Mouse (Mus musculus): ENCODE data around the gene Sun1.

Gene Sun1

GRCm38 (mm10) chr5:139248846-139249245 is 48.4 kb downstream of the Sun1 start:
- in situ Hi-C loops (cut with MboI, MseI), result loop anchor here (5.0 kb wide), 1 partner anchor 47 kb away; the partner anchor contains the start of gene Sun1

GRCm38 (mm10) chr5:139251279-139251678 is 50.8 kb downstream of the Sun1 start:
- in situ Hi-C loops (cut with MboI, MseI), result loop anchor here (25.0 kb wide), 1 partner anchor 1639 kb away; the partner anchor contains the start of genes Mospd3 and Pcolce

- in situ Hi-C loops (cut with MboI, MseI), result loop anchor here (25.0 kb wide), 1 partner anchor 1639 kb away; the partner anchor contains the start of genes Mospd3 and Pcolce
Measured at GRCm38 (mm10) chr5:139251736-139252080, 51.3 kb downstream of the Sun1 start.

- in situ Hi-C loops (cut with MboI, MseI), result loop anchor here (25.0 kb wide), 1 partner anchor 1640 kb away; the partner anchor contains the start of genes Mospd3 and Pcolce
Measured at GRCm38 (mm10) chr5:139252081-139252909, 51.9 kb downstream of the Sun1 start, which contains the start of gene Get4. Gene Get4 (plus strand): TSS chr5:139252324.

- in situ Hi-C loops (cut with MboI, MseI), result loop anchor here (25.0 kb wide), 1 partner anchor 1641 kb away; the partner anchor contains the start of genes Mospd3 and Pcolce
Measured at GRCm38 (mm10) chr5:139252910-139253245, 52.4 kb downstream of the Sun1 start.

GRCm38 (mm10) chr5:139253301-139253741 is 52.9 kb downstream of the Sun1 start:
- in situ Hi-C loops (cut with MboI, MseI), result loop anchor here (25.0 kb wide), 1 partner anchor 1641 kb away; the partner anchor contains the start of genes Mospd3 and Pcolce

- in situ Hi-C loops (cut with MboI, MseI), result loop anchor here (25.0 kb wide), 1 partner anchor 1643 kb away; the partner anchor contains the start of genes Mospd3 and Pcolce
Measured at GRCm38 (mm10) chr5:139254938-139255337, 54.5 kb downstream of the Sun1 start.

GRCm38 (mm10) chr5:139255777-139256176 is 55.3 kb downstream of the Sun1 start:
- in situ Hi-C loops (cut with MboI, MseI), result loop anchor here (25.0 kb wide), 1 partner anchor 1643 kb away; the partner anchor contains the start of genes Mospd3 and Pcolce

GRCm38 (mm10) chr5:139256211-139256765 is 55.9 kb downstream of the Sun1 start:
- in situ Hi-C loops (cut with MboI, MseI), result loop anchor here (25.0 kb wide), 1 partner anchor 1644 kb away; the partner anchor contains the start of genes Mospd3 and Pcolce

- in situ Hi-C loops (cut with MboI, MseI), result loop anchor here (25.0 kb wide), 1 partner anchor 1645 kb away; the partner anchor contains the start of genes Mospd3 and Pcolce
Measured at GRCm38 (mm10) chr5:139257265-139257664, 56.8 kb downstream of the Sun1 start.

- in situ Hi-C loops (cut with MboI, MseI), result loop anchor here (25.0 kb wide), 1 partner anchor 1646 kb away; the partner anchor contains the start of genes Mospd3 and Pcolce
Measured at GRCm38 (mm10) chr5:139257818-139258217, 57.4 kb downstream of the Sun1 start.

- in situ Hi-C loops (cut with MboI, MseI), result loop anchor here (25.0 kb wide), 1 partner anchor 1646 kb away; the partner anchor contains the start of genes Mospd3 and Pcolce
Measured at GRCm38 (mm10) chr5:139258371-139259035, 58.1 kb downstream of the Sun1 start.

GRCm38 (mm10) chr5:139259853-139260252 is 59.4 kb downstream of the Sun1 start:
- in situ Hi-C loops (cut with MboI, MseI), result loop anchor here (25.0 kb wide), 1 partner anchor 1648 kb away; the partner anchor contains the start of genes Mospd3 and Pcolce

GRCm38 (mm10) chr5:139261403-139261802 is 61.0 kb downstream of the Sun1 start:
- in situ Hi-C loops (cut with MboI, MseI), result loop anchor here (25.0 kb wide), 1 partner anchor 1649 kb away; the partner anchor contains the start of genes Mospd3 and Pcolce

- in situ Hi-C loops (cut with MboI, MseI), result loop anchor here (25.0 kb wide), 1 partner anchor 1655 kb away; the partner anchor contains the start of genes Mospd3 and Pcolce
Measured at GRCm38 (mm10) chr5:139267661-139268060, 67.2 kb downstream of the Sun1 start.

GRCm38 (mm10) chr5:139270806-139271521 is 70.5 kb downstream of the Sun1 start:
- in situ Hi-C loops (cut with MboI, MseI), result loop anchor here (25.0 kb wide), 1 partner anchor 1659 kb away; the partner anchor contains the start of genes Mospd3 and Pcolce

- in situ Hi-C loops (cut with MboI, MseI), result loop anchor here (25.0 kb wide), 1 partner anchor 1660 kb away; the partner anchor contains the start of genes Mospd3 and Pcolce
Measured at GRCm38 (mm10) chr5:139271994-139272554, 71.6 kb downstream of the Sun1 start.

GRCm38 (mm10) chr5:139277287-139277686 is 76.8 kb downstream of the Sun1 start:
- in situ Hi-C loops (cut with MboI, MseI), result no loop called here

- in situ Hi-C loops (cut with MboI, MseI), result loop anchor here (5.0 kb wide), 2 partner anchors 51 to 76 kb away; no protein-coding TSS in a partner anchor
Measured at GRCm38 (mm10) chr5:139281373-139282112, 81.1 kb downstream of the Sun1 start.

Data from T-helper 2 cell (primary cell).